Mouse (Mus musculus): ENCODE data around the gene Apoe.
"Not testable (repeated sequence)": the region's sequence is repeated elsewhere in the genome, so short reads cannot be mapped to it uniquely, and the experiment has no call there.

Apoe gene

DNA sequence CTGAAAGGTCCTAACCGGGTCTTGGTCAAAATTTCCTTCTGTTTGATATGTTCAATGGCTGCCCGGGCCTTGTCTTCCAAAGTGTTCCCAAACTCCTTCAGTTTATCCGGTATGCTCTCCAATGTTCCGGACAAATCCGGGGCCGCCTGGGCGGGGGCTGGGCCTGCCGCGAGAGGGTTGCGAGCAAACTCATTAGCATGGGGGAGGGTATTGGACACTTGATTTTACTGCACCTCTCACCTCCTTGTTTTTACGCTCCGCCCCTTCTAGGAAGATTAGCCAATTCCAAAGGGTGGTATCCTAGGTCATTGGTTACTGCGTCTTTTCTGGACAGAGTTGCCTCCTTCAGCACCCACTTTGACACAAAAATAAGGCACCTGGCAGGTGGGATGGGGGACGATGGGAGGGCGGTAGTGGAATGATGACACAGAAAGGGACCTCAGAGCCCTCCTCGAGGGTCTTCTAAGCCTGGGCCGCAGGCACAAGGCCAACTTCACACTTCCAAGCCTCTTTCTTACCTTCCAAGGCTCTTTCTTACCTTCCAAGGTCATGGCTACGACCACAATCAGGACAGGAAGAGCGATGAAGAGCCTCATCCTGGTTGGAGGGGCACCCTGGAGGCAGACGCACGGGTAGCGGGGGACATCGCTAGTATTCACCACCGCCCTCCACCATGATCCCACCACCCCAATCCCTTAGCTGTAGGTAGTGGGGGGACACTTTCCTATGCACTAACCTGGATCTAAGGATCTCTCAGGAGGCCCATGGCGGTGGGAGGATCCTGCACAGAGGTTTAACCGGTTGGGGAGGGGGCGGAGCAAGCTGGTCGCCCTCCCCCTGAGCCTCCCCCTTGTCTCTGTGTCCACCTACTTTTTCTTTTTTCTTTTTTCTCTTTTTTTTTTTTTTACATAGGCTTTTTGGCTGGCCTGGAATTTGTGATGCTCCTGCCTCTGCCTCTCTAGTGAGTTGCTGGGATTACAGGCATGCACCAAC is 6.8 kb downstream of the Apoe start, which contains the start of gene Apoc1:
TSS of gene Apoc1 (minus strand) at position 788 of the 993 bp plus-strand sequence.
- DNase-seq (ENCODE audit: low read depth): no peak

- DNase-seq (ENCODE audit: low read depth): no peak
Measured at GRCm38 (mm10) chr7:19691434-19691833, 7.6 kb downstream of the Apoe start.

DNA sequence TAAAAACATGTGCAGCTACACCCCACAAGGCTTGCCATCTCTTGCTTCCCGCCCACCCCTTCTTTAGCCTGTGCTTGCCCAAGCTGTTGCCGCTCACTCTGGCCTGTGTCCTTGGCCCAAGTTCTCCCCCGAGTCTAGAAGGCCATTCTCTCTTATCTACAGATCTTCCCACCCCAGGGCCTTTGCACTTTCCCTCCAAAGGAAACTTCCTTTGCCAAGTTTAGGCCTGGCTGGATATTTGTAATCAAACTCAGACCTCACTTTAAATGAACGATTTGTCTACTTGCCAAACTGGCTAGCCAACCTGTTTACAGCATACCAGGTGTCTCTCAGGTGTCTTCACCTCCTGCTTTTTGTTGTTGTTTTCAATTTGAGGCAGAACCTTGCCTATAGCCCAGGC is 8.1 kb downstream of the Apoe start:
- no peak for DNase-seq (ENCODE audit: low read depth)

- DNase-seq (ENCODE audit: low read depth): no peak
Measured at GRCm38 (mm10) chr7:19688611-19689010, 10.4 kb downstream of the Apoe start.

DNA sequence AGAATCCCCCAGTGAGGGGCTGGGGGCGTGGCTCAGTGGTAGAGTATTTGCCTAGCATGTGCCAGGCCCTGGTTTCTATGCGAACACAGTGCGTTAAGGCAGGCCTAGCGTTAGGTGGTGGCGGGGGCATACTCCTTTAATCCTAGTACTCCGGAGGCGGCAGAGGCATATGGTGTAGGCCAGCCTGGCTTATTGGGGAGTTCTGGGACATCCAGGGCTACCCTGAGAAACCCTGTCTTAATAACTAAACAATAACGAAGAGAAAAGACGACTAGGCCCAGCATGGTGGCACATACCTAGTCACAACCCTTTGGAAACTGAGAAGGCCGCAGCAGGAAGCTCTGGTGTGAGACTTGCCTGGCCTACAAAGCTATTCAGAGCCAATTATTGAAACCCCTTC is 10.9 kb downstream of the Apoe start:
- no peak for DNase-seq (ENCODE audit: low read depth)

- not testable (repeated sequence) for DNase-seq (ENCODE audit: low read depth)
Measured at GRCm38 (mm10) chr7:19686927-19687583, 11.9 kb downstream of the Apoe start.

DNA sequence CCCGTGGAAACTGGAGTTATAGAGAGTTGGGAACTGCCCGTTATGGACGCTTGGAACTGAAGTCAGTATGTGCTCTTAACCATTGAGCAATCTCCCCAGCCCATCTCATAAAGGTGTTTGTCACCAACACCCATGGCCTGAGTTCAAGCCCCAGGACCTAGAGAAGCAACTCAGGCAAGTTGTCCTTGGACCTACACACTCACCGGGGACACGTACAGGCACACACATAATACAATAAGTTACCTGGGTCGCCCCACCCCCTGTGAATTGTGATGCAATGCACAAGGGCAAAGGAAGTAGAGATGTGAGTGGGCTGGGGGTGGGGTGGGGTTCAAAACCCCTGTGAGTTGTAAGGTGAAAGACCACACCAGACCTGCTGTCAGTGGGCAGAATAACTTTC is 12.5 kb downstream of the Apoe start:
- no peak for DNase-seq (ENCODE audit: low read depth)

GRCm38 (mm10) chr7:19685374-19685773 is 13.6 kb downstream of the Apoe start:
- DNase-seq (ENCODE audit: low read depth): no peak

DNA sequence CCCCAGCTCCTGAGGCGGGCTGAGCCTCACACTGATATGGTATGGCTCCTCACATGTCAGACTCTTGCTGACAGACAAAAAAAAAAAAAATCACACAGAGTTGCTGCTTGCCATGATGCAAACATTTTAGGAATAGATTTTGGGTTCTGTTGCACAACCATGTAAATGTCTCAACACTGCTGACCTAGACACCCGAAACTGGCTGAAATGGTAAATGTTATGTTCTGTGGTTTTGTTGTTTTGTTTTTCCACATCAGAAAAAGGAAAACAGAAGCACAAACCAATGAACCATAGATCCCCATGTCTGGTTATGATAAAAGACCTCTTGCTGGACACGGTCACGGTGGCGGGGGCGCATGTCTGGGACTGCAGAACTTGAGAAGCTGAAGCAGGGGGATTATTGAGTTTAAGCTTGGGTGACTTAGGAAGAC is 15.2 kb downstream of the Apoe start:
- peak; percentile 49 for DNase-seq (ENCODE audit: low read depth)

- DNase-seq (ENCODE audit: low read depth): no peak
Measured at GRCm38 (mm10) chr7:19682979-19683378, 16.0 kb downstream of the Apoe start.

- DNase-seq (ENCODE audit: low read depth): no peak
Measured at GRCm38 (mm10) chr7:19681202-19681694, 17.7 kb downstream of the Apoe start, which contains the start of the genes Gm44805 and Apoc4. TSS of gene Gm44805 (minus strand) at chr7:19681423. TSS of gene Apoc4 (minus strand) at chr7:19681479.

- DNase-seq (ENCODE audit: low read depth): no peak
Measured at GRCm38 (mm10) chr7:19680702-19681101, 18.3 kb downstream of the Apoe start.

- DNase-seq (ENCODE audit: low read depth): no peak
Measured at GRCm38 (mm10) chr7:19678901-19679300, 20.1 kb downstream of the Apoe start.

- DNase-seq (ENCODE audit: low read depth): no peak
Measured at GRCm38 (mm10) chr7:19677872-19678271, 21.1 kb downstream of the Apoe start, which contains the start of gene Apoc2. TSS of gene Apoc2 (minus strand) at chr7:19677941.

DNA sequence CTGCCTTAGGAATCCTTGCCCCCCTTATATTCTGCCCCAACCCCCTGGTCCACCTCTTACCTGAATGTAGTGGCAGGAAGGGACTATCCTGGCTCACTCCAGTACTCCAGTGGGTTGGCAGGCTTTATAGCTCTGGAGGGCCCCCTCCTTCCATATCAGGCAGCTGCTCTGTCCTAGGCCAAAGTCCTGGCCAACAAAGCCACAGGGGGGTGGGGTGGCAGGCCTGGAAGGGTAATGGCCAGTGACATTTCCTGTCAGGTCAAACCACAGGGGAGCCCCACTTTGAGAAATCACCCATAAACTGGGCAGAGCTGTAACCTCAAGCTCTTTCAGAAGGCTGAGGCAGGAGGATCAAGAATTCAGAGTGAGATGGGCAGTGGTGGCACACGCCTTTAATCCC is 22.3 kb downstream of the Apoe start:
- no peak for DNase-seq (ENCODE audit: low read depth)

- no peak for DNase-seq (ENCODE audit: low read depth)
Measured at GRCm38 (mm10) chr7:19675824-19676223, 23.2 kb downstream of the Apoe start.

GRCm38 (mm10) chr7:19673083-19673699 is 25.8 kb downstream of the Apoe start:
- peak; percentile 21 for DNase-seq (ENCODE audit: low read depth)

- no peak for DNase-seq (ENCODE audit: low read depth)
Measured at GRCm38 (mm10) chr7:19671511-19671910, 27.5 kb downstream of the Apoe start.

DNA sequence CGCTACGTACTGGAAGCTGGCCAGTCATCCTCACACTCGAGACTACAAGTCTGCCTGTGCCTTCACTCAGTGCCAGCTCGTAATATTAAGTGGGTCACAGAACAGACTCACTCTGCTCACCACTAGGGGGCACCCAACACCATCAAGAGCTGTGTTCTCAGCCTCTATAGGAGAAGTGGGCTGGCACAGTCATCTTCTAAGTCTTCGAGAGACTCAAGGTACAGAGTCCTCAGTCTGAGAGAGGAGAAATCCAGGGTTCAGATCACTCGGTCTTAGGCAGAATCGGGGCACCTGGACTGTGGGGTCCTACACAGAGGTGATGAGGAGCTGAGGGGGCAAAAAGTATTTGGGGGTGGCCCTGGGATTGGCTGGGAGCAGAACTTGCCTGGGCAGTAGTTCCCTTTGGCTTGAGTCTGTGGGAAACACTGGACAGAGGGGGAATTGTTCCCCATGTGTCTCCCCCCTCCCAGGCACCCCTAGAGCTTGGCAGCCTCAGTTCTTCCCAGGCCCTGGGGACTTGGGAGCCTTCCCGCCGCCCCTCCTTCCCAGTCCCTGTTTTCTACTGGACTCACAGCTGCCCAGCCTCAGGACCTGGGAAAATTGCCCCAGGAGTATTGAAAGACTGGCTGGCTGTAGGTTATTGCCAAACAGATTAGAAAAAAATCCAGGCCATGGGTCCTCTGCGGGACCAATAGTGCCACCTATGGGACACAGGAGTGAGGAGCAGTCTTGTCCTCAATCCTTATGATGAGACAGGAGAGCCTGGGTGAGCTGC is 29.9 kb downstream of the Apoe start:
- peak; percentile 97 for DNase-seq (ENCODE audit: low read depth)

- no peak for DNase-seq (ENCODE audit: low read depth)
Measured at GRCm38 (mm10) chr7:19667434-19667833, 31.6 kb downstream of the Apoe start.

GRCm38 (mm10) chr7:19666750-19667149 is 32.2 kb downstream of the Apoe start:
- peak; percentile 53 for DNase-seq (ENCODE audit: low read depth)

Measured in NIH3T3 (cell line).